Mouse (Mus musculus) kidney, postnatal 10 days (tissue): ENCODE data around the gene Gm20518.

Experiments used
- DNase-seq: peaks from one replicate; pipeline ENCODE4 v3.0.0; 2021; ENCODE audit warnings: mixed read lengths

Gene Gm20518

DNA sequence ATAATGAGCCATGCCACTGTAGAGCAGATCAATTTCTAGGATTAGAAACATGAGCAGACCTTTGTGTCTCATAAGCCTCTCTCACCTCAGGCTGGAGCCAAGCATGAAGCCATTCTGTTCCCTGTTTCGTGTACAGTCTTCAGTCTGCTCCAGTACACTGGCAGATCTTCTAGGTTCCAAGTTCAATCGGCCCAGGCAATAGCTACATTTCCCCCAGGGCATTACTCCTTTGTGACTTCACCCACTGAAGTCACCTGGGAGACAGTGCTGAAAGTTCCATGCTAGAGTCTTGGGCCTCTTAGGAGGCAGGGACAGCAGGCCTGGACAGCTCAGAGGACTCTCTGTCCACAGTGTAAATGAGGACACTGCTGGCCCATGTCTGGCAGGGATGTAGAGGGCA lies 2.5 kb upstream of the Gm20518 start, which contains the start of gene Tssk1:
Gene Tssk1, plus strand, starts transcription at position 301 of the 400 bp plus-strand sequence.
- DNase-seq, result no peak

DNA sequence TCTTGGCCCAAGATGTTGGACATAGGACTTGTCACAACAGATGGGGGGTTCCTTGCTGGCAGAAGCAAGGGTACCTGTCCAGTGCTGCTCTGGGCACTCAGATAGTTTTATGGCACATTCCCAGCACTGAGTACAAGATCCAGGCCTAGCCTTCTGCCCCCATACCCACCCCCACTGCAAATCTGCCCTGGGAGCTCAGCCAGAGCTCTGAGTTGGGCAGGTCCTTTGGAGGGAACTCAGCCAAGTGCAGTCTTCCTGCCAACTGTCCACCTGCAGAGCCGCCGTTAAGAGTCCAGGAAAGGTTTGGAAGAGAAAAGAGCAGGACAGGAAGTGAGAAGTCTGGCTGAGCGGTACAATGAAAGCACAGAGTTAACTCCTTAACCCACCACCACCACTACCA lies 1.1 kb upstream of the Gm20518 start:
- DNase-seq, result peak; percentile 78

DNA sequence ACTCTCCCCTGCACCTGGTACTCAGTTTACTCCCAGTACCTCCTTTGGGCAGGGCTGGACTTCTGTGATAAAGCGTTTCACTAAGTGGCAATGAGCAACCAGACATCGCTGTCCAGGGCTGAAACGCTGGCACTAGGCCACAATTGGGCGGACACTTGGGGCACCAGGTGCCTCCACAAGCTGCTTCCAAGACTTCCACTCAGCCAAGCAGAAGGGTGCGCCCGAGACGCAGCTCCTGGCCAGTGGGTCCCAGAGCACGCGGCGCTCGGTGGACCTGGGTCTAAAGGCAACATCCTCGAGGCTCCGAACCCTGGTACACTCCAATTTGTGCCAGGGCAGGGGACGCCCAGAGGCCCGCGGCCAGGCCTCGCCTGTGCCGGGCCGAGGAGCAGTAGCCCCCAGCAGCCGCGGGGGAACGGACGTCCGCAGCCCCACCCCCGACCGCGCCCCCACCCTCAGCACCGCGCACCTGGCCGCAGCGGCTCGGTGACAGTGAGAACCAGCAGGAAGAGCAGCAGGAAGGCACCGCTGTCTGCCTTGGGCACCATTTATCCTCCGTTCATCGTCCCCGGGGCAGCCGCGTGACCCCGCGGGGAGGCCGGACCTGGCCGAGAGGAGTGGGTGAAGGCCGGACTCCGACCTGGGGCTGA lies 429 bp downstream of the Gm20518 start:
- DNase-seq, result peak; percentile 91

DNA sequence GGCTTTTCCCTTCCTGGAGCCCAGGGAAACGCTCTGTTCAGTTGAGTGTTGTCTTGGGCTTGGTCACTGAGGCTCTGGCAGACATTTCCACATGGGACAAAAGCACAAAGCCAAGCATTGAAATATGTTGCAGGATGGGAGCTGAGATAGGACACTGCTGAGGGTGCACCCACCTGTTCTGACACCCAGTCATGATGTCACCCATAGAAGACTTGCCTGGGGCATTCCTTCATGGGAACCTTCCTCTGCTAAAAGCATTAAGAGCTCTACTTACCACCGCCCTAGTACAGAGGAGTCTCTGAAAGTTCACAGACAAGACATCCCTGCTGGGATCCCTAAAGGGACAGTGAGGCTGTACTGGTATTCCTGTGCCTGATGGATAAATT lies 1.1 kb downstream of the Gm20518 start:
- DNase-seq, result no peak

DNA sequence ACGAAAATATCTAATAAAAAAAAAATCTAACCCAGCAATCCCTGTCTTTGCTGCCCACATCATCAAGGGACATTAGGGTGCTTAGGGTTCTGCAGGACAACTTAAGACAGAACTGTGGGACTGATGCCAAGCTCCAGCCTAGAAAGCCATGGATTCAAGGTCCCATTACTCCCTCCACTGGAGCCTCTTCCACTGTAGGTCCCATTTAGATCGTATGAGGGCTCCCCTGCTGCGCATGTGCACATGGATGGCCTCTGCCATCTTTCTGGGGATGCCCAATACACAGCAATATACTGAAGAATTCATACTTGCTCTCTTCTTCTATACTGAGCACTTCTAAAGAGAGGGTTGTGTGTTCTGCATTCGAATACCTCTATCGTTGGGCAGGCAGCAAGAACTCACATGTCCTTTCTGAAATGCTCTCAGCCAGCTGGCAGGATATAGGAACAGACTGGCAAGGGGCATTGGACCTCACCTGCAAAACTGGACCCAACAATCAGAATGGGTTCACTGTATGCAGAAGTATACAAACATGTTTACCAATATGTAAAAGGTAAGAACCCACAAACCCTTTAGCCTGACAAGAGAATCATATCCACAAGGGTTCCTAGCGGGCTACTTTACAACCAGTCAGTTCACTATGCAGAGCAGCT lies 1.7 kb downstream of the Gm20518 start:
- DNase-seq, result no peak

DNA sequence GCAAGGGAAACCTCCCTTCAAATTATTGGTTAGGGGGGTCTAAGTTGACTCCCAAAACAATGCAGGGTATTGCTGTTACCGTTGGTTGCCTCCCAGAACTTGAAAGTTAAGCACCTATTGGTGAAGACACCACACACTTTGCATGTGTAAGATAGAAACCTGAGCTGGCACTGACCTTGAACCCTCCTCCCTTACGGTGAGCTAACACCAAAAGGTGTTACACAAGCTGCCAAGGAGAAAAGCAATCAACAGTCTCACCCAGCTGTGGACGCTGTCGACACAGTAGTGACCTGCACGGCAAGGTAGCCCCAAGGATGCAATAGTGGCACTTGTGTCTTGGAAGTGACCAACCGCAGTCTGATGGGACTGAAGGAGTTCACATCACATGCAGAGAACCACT lies 7.4 kb downstream of the Gm20518 start:
- no peak for DNase-seq

DNA sequence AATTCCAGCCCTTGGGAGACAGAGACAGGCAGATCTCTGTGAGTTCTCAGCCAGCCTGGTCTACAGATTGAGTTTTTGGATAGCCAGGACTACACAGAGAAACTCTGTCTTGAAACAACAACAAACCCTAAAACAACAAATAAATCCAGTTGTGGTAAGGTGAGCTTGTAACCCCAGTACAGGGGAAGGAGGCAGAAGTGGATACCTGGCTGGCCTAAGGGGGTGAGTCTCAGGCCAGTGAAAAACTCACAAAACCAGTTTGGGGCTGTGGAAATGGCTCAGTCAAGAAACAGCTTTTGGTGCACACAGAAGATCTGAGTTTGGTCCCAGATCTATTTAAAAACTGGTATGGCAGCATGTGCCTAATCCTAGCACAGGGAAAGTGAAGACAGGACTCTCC lies 9.3 kb downstream of the Gm20518 start:
- DNase-seq, result no peak

DNA sequence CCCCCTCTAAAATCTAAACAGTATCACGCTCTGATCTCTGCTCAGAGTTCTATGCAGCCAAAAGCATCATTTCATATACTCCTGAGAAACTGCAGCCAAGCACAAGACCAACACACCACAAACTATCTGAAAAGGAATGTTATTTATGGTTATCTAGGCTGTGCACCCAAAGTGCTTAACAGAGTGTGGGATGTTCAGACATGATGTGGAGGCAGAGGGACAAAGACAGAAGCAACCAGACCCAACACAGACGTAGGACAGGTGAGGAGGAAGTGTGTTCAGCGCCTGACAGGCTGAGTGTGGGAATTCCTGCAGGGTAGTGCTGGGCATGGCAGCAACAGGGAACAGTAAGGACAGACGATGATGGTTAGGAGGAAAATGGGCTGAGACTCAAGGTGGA lies 11.9 kb downstream of the Gm20518 start:
- DNase-seq, result no peak

DNA sequence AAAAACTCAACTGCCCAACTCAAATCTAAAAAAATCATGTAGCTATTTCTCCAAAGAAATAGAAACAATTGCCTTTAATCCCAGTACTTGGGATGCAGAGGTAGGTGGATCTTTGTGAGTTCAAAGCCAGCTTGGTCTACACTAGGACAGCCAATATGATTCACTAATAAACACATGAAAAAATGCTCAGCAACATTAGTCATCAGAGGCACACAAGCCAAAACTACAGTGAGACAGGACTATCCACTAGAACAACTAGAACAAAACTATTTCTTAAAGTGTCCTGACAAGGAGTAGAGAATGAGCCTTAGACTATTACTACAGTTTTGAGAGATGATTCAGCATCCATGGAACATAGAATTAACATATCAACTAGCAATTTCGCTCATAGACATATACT lies 15.4 kb downstream of the Gm20518 start:
- no peak for DNase-seq

DNA sequence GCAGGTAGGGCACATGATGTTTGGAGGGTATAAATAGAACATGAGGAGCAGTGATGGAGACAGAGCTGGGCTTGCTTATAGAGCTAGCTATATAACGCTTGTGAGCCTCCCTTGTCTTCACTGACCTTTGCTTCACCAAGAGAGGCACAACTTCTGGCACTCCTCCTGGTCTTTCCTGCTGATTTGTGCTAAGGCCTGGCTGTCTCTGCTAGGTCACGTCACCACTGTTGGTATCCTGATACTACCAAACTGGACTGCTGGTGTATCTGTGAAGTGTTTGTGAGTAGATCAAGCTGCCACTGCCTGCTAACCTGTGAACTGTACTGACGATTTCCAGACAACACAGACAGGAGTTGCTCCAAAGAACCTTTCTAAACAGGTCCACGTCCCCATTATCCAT lies 16.3 kb downstream of the Gm20518 start:
- no peak for DNase-seq

DNA sequence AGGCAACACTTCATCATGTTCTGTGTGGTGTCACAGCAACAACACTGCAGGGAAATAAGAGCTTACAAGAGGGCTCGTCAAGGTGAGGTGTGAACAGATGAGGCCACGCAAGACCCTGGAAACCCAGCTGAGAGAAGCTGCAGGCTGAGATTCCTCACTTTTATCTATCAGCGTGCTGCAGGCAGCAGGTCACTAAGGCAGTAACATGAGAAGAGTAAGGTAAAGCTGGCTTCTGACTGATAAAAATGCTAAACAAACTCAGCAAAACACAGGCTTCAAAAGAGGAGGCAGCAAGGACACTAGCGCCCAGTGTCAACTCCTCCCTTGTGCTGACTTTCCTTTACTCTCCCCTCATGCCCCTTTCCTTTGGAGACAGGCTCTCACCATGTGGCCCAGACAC lies 18.5 kb downstream of the Gm20518 start:
- no peak for DNase-seq

DNA sequence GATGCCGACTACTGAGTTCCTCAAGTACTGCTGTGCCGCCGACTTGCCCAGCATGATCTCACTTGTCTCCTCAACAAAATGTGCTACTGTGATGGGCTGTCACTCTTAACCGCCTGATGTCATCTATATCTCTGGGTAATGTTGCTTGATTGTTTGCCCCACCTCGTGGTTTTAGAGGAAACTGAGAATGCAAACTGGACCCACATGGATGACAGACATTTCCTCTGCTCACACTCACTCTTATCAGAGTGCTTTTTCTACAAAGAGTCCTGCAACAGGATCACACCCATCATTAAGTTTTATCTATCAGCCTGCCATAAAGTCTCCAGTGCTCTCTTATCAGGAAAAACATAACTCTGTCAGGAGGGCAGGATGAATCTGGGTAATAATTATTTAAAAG lies 20.2 kb downstream of the Gm20518 start:
- no peak for DNase-seq

DNA sequence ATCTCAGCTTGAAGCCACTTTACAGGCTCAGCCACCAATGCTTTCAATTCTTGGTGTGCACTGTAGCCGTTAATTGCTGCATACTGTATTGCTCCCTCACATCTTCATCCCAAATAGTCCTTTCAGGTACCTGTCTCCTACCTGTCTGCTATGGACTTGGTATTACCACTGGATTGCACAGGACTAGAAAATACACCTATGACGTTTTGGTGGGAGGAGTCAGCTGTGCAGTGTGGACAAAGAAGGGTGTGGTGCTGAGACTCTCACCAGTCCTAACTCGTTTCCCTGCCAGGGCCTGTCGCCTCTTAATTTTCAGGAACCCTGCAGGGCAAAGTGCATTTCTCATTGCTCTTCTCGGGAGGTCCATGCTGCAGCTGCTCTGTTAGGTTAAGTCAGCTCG lies 25.7 kb downstream of the Gm20518 start:
- peak; percentile 20 for DNase-seq

DNA sequence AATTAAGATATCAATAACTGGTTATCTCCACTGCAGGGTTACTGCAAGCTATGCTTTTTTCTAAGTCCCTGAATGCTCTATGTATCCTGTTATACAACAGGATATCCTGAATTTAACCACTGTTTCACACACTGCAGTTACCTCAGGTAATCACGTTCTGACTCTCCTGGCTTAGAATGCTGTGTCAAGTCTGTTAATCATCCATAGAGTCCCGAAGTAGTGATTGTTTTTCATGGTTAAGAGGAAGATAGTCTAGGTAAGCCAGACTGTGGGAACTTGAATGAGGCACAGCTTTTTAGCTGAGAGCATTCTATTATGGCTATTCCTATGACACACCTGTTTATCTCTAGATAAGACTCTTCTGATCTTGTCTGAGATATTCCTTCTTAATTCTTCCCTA lies 26.2 kb downstream of the Gm20518 start:
- DNase-seq, result no peak

DNA sequence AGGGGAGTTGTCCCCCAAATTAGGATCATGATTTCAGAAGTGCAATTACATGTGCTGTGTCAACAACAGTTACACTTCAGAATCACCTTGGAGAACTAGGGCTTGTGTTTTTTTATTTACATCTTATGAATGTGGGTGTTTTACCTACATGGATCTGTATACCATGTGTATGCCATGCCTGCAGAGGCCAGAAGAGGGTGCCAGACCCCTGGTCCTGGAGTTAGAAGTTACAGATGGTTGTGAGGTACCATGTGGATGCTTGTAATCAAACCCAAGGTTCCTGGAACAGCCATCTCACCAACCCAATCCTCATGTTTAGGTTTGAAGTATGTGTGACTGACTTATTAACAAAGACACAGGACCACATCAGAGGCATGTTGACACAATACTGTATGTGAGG lies 32.9 kb downstream of the Gm20518 start:
- DNase-seq, result peak; percentile 54

DNA sequence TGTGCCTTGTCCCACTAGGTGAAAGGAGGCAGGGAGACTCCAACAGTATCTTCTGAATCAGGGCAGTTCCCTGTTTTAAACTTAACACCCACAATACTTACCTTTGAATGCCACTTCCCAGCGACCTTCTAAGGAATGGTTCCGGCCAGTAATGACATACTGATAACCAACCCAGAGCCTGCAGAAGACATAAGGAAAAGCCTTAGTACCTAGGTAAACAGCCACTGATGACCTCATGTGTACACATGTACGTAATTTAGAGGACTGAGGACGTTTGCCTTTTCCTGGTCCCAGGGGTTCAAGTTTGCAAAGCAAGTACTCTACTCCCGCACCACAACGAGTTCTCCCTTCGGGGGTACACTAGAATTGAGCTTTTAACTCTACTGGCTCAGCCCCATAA lies 34.3 kb downstream of the Gm20518 start:
- DNase-seq, result no peak

DNA sequence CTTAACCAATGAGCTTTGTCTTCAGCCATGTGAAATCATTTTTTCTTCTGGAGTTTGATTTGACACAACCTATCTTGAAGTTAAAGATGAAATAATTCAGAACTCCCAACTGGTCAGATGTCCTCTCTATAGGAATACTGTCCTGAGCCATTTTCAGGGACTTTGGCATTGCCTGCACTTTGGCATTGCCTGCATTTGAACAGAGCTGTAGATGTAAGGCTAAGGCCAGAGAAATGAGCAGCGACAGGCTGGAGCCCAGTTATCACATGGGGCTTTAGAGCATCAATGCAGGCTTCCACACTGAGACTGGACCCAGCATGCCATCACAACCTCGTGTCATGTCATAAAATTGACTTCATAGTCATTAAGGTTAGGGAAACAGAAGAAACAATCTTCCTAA lies 38.2 kb downstream of the Gm20518 start:
- no peak for DNase-seq

DNA sequence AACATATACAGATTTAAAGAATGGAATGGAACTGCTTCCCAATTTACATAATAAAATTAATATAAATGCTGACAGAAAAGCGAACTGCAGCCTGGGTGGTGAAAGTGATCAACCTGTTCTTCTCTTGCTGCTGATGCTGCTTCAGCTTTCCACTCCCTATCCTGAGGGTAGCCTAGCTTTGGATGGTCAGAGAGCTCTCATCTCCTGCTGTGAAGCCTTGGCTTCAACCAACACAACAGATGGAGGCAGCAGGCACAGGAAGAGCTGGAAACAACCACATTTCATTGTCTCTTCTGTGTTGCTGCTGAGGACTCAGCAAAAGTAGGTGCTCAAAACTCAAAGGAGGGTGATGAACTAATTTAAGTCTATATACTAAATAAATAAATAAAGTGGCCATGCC lies 39.6 kb downstream of the Gm20518 start:
- DNase-seq, result no peak

DNA sequence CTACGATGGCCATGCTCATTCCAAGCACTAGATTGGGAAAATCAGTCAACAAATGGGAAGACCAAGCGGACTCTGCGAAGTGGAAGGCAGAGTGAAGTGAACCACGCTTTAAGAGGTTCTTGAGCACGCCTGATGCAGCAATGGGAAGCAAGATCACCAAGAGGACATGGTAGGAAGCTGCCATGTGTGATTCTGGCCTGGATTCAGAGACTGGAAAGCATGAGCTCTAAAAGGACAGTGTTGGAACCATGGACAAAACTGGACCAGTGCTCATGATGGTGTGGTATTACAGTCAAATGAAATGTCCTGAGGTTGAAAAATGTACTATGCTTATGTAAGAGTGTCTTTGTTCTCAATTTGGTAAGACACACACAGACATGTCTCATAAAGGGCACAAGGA lies 40.1 kb downstream of the Gm20518 start:
- DNase-seq, result no peak

DNA sequence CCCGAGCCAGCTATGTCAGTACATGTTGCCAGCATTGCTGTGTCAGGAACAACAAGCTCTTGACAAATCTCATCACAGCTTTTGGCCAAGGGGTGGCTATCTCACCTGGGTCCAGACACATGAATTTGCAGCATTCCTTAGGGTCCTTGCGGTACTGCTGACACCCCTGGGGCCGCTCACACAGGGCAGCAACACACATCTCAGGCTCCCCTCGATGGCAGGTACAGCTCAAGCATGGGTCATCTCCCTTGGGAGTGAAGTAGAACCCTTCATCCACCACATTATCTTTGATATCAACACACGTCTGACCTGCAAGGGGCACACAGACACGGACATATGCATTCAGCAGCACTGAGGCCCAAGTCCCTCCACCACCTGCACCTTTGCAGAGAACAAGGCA lies 42.0 kb downstream of the Gm20518 start:
- no peak for DNase-seq

DNA sequence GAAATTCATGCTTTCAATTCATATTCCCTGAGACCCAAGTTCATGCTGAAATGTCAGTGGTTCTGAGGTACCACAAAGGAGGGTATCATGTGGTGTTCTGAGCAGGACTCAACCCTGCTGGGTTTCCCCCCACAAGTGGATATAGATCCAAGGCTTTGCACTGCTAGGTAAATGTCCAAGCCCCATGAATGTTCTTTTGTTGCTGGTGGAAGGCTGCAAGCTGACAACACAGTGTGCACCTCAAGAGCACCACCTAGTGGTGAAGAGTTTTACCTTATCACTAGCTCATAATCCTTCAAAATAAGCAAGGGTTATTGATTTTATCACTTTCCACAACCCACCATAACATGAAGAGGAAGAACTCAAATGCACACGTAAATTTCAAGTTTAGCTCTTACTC lies 42.5 kb downstream of the Gm20518 start:
- peak; percentile 67 for DNase-seq

DNA sequence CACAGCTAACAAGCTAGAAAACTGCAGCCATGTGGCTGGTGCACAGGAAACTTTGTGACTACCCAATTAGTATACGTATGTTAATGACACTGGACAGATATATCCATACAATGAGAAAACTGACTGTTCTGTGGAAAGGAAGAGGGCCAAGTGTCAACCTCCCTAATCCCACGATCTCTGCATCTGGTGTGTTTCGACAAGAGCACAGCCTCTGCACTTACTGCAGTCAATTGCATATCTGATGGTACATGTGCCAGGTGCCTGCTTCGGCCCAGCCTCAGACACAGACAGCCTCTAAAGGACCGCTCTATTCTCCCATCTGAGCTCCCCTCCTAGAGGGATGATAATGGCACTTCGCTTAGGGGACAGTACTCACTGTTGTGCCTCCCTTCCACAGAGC lies 43.0 kb downstream of the Gm20518 start:
- no peak for DNase-seq

DNA sequence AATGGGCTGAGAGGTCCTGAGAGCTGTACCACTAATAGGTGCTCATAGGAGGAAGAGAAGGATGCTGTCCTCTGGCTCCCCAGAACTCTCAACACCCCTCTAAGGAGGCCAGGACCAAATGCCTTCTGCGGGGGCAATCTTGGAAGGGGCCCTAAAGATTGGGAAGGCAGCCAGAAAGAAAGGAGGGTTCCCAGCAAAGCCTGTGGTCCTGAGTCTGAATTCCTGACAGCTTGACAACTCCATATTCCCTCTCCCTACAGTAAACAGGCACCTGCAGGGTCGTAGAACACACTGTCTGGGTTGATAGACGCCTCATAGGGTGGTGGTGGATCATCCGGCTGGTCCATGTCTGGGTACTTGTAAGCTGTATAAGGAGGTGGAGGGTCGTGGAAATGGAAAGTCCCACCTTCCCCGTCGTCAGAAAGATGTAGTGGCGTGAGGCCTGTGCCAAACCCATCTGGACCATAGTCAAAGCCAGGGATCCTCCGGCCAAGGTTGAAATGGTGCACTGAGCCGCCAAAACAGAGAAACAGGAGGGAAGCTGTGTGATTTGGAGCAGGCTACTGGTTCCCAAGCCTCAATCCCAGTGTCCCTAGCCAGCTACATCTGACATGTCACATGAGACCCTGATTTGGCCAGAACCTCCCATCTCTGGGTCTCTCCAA lies 47.6 kb downstream of the Gm20518 start:
- DNase-seq, result no peak

DNA sequence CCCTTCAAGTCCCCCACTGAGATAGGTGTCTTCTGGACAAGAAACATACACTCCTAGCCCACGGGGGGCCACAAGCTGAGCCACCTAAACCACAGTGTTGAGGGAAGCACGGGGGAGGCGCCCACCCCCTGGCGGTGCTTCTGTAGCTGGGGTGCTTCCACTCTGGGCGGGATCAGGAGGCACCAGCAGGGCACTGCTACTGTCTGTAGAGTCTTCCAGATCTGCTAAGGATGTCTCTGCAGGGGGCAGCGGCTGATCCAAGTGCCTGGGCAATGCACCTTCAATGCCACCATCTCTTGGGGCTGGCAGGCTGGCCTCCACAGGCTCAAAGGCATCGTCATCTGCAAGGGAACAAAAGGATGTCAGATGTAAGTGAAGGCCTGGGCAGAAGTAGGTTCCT lies 49.0 kb downstream of the Gm20518 start:
- DNase-seq, result no peak

DNA sequence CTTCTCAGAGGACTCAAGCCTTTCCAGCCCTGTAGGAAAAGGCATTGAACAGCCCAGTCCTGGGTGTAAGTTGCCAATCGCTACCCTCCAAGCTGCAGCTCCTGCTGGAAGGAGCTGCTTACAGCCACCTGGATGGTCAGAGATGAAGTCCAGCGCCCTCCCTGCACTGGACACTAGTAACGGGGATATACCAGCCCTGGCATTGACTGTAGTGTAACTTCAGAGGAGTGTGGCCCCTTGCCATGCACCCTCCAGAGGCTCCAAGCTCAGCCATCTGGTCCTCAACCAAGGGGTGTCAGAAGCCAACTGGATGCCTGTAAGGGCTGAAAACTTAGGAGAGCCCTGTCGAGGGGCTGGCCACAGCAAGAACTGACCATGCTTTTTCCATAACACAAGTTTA lies 51.5 kb downstream of the Gm20518 start:
- no peak for DNase-seq
